Mouse (Mus musculus) monocyte, adult 2 months (primary cell): ENCODE measurements at regions not wholly inside any gene's neighbourhood (a gene's known extent, or its start where the extent isn't known, plus 50 kb on each side); places are given as distances from the start of the nearest gene placed in this dataset.

Source experiments
- DNase-seq, 2 experiments: peaks; one replicate each; pipeline ENCODE4 v3.0.0; 2022; ENCODE audit warnings: low spot score in 2 of 2, low read depth in 1 of 2

GRCm38 (mm10) chr4:9010381-9011128 lies 771.7 kb upstream of the Car8 start:
- DNase-seq: no peak

- peak; percentile 31 to 38 for DNase-seq
Observed at GRCm38 (mm10) chr4:9009656-9010055, 770.8 kb upstream of the Car8 start.

- no peak for DNase-seq
Observed at GRCm38 (mm10) chr4:9005938-9006626, 767.2 kb upstream of the Car8 start.

- no peak for DNase-seq
Observed at GRCm38 (mm10) chr4:9003891-9004290, 765.0 kb upstream of the Car8 start.

GRCm38 (mm10) chr4:9002380-9002779 lies 763.5 kb upstream of the Car8 start:
- DNase-seq: no peak

GRCm38 (mm10) chr4:8998606-8999005 lies 759.8 kb upstream of the Car8 start:
- DNase-seq: no peak

- DNase-seq: no peak
Observed at GRCm38 (mm10) chr4:8992171-8992570, 753.3 kb upstream of the Car8 start.

GRCm38 (mm10) chr4:8990551-8990950 lies 751.7 kb upstream of the Car8 start:
- no peak for DNase-seq

GRCm38 (mm10) chr4:8989614-8990013 lies 750.8 kb upstream of the Car8 start:
- no peak for DNase-seq

- DNase-seq: no peak
Observed at GRCm38 (mm10) chr4:8989110-8989509, 750.3 kb upstream of the Car8 start.

GRCm38 (mm10) chr4:8988345-8988733 lies 749.5 kb upstream of the Car8 start:
- no peak for DNase-seq

GRCm38 (mm10) chr4:8987544-8988344 lies 748.9 kb upstream of the Car8 start:
- no peak for DNase-seq

- DNase-seq: no peak
Observed at GRCm38 (mm10) chr4:8986394-8987091, 747.7 kb upstream of the Car8 start.

GRCm38 (mm10) chr4:8984059-8984606 lies 745.3 kb upstream of the Car8 start:
- DNase-seq: no peak

- no peak for DNase-seq
Observed at GRCm38 (mm10) chr4:8978949-8979348, 740.1 kb upstream of the Car8 start.

GRCm38 (mm10) chr4:8969951-8970455 lies 731.2 kb upstream of the Car8 start:
- DNase-seq: no peak

- no peak for DNase-seq
Observed at GRCm38 (mm10) chr4:8968741-8969140, 729.9 kb upstream of the Car8 start.

GRCm38 (mm10) chr4:8967986-8968385 lies 729.1 kb upstream of the Car8 start:
- DNase-seq: no peak

GRCm38 (mm10) chr4:8965563-8965962 lies 726.7 kb upstream of the Car8 start:
- no peak for DNase-seq

- no peak for DNase-seq
Observed at GRCm38 (mm10) chr4:8962959-8963572, 724.2 kb upstream of the Car8 start.
